Mouse (Mus musculus) retina, postnatal 1 day (tissue): ENCODE results near the gene Afg3l1.
A peak's percentile ranks its signal among the peaks of the same experiment; 100 is the strongest.
"Not testable (repeated sequence)": the region's sequence is repeated elsewhere in the genome, so short reads cannot be mapped to it uniquely, and the experiment has no call there.

ENCODE experiments used
- DNase-seq: peaks from one replicate; pipeline ENCODE4 v3.0.0-alpha.2; 2012

The Afg3l1 gene

GRCm38 (mm10) chr8:123472991-123473390 is 4.7 kb upstream of the Afg3l1 start:
- DNase-seq = not testable (repeated sequence)

GRCm38 (mm10) chr8:123474549-123474948 is 3.2 kb upstream of the Afg3l1 start:
- not testable (repeated sequence) for DNase-seq

GRCm38 (mm10) chr8:123476911-123477736 is 579 bp upstream of the Afg3l1 start:
- DNase-seq = peak; percentile 60

- DNase-seq = peak; percentile 41
Observed at GRCm38 (mm10) chr8:123478456-123479218, 934 bp downstream of the Afg3l1 start.

- DNase-seq = peak; percentile 21
Observed at GRCm38 (mm10) chr8:123482627-123483026, 4.9 kb downstream of the Afg3l1 start.

GRCm38 (mm10) chr8:123491280-123492075 is 13.8 kb downstream of the Afg3l1 start:
- DNase-seq = no peak

GRCm38 (mm10) chr8:123492898-123493297 is 15.2 kb downstream of the Afg3l1 start:
- no peak for DNase-seq

GRCm38 (mm10) chr8:123497699-123498098 is 20.0 kb downstream of the Afg3l1 start:
- DNase-seq = no peak

GRCm38 (mm10) chr8:123498963-123499362 is 21.3 kb downstream of the Afg3l1 start:
- no peak for DNase-seq

- no peak for DNase-seq
Observed at GRCm38 (mm10) chr8:123499556-123499955, 21.9 kb downstream of the Afg3l1 start.

GRCm38 (mm10) chr8:123502192-123502591 is 24.5 kb downstream of the Afg3l1 start:
- DNase-seq = no peak

GRCm38 (mm10) chr8:123503801-123504467 is 26.2 kb downstream of the Afg3l1 start:
- no peak for DNase-seq

GRCm38 (mm10) chr8:123504591-123505195 is 27.0 kb downstream of the Afg3l1 start:
- no peak for DNase-seq

- no peak for DNase-seq
Observed at GRCm38 (mm10) chr8:123505267-123505666, 27.6 kb downstream of the Afg3l1 start.

GRCm38 (mm10) chr8:123505695-123506094 is 28.0 kb downstream of the Afg3l1 start:
- DNase-seq = no peak

GRCm38 (mm10) chr8:123507153-123507552 is 29.4 kb downstream of the Afg3l1 start:
- DNase-seq = no peak

- DNase-seq = no peak
Observed at GRCm38 (mm10) chr8:123510819-123511218, 33.1 kb downstream of the Afg3l1 start.

- peak; percentile 16 for DNase-seq
Observed at GRCm38 (mm10) chr8:123514136-123514535, 36.4 kb downstream of the Afg3l1 start.

- DNase-seq = peak; percentile 77
Observed at GRCm38 (mm10) chr8:123514781-123515539, 37.3 kb downstream of the Afg3l1 start, which contains the start of gene Dbndd1. TSS of gene Dbndd1 (minus strand) at chr8:123515463.

- no peak for DNase-seq
Observed at GRCm38 (mm10) chr8:123515540-123515897, 37.8 kb downstream of the Afg3l1 start.

GRCm38 (mm10) chr8:123516596-123516995 is 38.9 kb downstream of the Afg3l1 start:
- DNase-seq = no peak
